Mouse (Mus musculus): ENCODE data around the gene Wwox.
A peak's percentile ranks its signal among the peaks of the same experiment; 100 is the strongest.

The Wwox gene

DNA sequence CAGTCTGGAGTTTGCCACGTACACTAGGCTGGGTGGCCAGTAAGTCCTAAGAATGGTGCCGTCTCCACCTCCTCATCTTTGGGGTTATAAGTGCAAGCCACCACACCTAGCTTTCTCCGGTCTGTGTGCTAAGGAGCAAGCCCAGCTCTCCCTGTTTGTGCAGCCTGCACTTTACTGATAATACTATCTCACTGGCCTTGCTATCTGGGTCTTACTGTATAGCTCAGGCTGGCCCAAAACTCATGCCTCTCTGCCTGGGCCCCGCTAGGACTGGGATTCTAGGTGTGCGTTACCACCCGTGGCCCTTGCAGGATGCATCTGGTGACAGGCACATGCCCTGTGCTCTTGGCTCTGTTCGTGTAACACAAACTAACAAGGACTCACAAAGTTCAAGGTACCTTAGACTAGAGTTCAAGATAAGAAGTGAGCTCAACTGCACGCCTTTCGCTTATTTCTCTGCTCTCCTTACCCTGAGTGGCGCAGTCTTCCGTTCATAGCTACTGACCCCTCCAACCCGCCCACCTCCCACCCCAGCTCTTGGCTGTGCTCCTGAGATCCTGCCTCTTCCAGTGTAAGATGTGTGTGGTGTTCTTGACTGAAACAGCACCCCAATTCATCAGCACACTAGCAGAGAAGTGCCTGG is 618.9 kb downstream of the Wwox start:
- no peak for DNase-seq

DNA sequence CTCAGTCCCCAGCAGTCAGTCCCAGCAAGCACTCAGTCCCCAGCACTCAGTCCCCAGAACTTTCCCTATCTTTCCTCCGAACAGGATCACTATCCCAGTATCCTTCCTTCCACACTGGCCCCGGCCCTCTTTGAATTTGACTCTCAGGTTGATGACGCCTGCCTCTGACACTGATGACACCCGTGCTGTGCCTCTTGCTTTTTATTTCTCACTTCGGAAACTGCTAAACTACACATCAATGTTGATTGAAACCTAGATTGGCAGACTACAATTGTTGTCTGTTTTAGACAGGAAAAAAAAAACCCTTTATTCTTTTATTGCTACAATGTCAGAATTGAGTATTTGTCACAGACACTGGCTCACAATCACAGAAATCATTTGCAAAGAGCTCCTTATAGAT is 624.2 kb downstream of the Wwox start:
- DNase-seq = no peak

DNA sequence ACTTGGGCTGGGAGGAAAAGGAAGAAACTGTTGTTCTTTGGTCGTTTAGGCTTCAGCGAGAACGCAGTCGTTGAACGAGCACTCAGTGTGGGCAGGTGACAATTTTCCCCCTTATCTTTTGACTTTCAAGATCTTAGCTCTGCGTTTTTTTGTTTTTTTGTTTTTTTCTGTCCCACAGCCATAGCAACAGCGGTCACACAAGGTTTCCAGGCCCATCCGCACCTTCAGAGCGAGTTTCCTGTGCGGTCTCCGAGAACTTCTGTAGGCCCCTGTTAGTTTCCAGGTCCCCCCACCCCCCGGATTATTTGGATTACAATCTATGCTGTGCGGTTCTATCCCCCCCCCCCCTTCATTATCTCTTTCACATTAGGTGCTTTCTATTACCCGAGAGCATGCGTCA is 625.2 kb downstream of the Wwox start:
- DNase-seq = no peak

DNA sequence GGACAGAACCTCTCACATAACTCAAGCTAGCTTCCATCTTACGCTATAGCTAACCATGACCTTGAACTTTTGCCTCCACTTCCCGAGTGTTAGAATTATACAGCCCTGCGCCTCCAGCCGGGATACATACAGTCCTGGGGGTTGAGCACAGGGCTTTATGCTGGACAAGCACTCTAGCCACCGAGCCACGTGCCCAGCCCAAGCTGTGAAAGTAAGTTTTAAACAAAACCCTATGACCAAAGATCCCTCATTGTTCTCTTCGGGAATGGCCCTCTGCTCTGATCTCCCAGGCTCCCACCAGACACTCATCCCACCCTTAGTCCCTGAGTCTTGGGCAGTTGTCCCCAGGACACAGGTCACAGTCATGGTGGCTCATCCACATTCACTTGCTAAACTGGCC is 625.9 kb downstream of the Wwox start:
- DNase-seq = no peak

DNA sequence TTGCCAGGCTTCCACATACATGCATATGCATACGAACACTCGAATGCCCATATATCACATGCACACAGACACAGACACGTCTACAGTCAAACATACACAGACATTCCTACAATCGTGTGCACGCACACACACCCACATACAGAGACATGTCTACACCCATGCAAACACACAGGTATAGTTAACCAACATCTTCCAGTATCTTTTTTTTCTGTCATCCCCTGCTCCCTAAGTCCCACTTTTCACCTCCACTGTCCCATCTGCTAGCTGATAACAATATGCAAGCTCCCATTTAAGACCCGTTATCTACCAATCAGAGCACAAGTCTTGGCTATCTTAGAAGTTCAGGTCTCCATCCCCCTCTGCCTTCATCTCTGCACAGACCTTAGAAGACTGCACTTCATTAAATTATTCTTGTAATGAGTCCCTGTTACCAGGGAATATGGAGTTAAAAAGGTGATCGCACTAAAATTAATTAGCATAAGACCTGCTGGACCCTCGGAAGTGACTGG is 627.1 kb downstream of the Wwox start:
- no peak for DNase-seq

DNA sequence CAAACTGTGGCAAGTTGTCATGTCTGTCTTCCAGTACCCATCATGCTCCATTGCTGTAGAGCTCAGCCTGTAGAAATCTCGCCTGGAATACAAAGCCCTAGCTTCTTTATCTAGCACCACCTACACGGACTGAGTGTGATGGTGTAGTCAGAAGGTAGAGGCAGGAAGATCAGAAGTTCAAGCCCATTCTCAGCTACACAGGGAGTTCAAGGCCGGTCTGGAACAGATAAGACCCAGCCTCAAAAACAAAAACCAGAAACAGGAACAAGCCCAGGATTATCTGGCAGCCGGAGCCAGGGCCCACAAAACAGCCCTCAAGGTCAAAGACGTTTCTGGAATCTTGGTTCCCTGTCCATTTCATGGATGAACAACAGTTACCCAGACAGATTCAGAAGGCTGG is 629.3 kb downstream of the Wwox start:
- no peak for DNase-seq

DNA sequence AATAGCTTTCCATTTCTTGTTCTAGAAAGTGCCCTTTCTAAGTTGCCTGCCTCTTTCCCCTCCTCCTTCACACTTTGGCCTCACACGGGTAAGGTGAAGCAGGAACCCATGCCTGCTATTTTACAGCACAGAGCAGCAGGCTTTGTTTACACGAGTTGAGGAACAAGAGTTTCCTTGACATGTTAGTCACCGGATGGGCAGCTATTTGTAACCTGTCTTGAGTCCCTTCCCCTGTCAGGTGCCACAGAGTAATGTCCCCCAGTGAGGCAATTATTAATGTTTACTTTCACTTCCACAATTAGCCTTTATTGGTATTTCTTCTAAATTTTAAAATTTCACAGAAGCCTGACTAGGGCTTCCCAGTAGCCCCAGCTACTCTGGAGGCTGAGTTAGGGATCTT is 630.8 kb downstream of the Wwox start:
- DNase-seq = no peak

DNA sequence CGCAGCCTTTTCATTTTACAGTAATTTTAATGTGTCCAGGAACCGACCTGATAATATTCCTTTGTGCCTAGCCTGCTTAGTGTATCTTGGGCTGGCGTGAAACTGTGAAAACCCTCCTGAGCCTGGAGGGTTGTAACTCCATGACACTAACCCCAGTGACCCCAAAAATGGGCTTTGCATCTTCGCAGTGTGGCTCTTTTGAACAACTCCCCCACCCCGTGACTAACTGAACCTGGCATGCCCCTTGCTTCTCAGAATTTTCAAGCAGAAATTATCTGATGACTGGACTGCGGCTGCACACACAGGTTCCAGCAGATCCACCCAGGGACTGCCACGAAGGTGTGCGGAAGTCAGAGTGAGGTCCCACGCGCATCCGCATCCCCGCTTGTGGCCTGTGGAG is 631.8 kb downstream of the Wwox start:
- no peak for DNase-seq

DNA sequence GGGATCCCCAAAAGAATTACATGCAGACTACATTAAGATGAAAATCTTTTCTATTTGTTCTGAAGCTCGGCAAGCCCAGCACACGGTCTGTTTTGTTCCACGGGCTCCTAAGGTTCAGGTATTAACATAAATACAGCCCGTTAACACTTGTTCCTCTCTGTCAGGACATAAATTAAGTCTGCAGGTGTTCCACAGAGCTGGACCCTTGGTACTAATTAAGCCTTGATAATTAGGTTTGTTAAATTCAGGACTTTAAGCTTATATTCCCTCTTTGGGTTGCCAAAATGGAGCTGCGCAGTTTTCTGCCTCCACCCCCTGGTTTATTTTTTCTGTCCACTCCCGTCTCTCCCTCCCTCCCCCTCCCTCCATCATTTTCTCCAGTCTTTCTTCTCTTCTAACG is 638.8 kb downstream of the Wwox start:
- DNase-seq = no peak

DNA sequence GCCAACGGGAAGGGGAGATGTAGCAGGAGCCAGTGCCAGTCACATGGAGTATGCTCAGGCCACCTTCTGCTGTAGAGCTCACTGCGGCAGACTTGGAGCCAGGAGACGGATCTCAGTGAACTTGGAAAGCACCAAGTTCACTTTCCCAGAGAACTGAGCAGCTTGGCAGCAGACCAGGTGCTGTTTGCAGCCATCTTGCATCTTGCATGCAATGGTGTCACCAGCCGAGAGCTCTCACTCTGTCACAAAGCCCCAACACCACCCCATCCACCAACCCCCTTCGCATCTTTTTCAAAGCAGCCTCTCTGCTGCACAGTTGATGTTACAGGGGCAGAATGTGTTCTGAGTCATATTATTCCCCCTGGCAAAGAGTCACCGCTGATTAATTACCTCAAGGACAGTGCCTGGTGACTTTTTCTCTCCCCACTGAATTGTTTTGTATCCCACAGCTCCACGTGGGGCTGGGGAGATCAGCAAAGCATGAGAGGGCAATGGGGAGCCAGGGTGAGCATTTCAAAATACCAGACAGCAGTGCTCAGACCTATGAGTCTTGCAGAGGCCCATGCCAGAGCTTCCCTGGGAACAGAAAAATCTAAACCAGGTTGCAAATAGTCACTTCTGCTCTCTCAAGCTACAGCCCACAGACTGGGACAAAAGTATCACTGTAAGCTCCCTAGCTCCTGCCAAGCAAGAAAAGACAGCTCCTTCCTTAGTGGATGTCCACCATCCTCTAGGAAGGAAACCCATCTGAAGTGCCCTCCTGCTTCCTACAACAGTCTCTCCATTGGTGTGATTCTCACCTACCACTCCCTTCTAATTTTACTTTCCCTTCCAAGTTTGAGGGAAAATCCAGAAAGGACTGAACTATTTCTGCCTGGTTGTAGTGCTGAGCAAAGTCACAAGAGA is 642.1 kb downstream of the Wwox start:
- peak; percentile 9 for DNase-seq

DNA sequence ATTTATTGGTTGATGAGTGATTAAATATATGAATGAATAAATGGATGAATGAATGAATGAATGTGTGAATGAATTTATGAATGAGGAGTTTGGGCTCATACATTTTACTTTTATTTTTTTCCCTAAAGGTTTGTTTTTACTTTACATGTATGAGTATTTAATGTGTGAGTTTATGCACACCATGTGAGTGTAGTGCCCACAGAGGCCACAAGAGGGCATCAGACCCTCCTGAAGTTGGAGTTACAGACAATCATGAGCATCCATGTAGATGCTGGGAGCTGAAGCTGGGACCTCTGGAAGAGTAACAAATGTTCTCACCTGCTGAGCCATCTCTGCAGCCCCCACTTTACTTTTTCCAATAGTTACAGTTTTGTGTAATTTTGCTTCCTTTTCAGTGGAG is 648.7 kb downstream of the Wwox start:
- no peak for DNase-seq

DNA sequence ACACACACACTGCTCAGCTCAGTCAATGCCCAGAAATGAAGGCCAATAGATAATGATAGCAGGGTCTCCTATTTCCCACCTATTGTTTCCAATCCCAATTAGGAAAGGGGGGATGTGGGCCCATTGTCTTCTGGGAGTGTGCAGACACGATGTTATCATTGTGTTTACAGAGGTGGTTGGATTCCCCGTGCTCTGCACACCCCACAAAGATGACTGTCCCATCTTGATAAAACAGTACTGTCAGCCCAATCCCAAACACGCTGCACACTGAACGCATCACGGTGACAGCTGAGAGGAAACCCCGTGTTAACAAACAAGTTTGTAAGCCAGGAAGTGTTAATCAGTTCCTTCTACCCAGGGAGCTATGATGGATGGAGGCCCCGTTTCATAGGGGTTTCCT is 650.3 kb downstream of the Wwox start:
- no peak for DNase-seq

DNA sequence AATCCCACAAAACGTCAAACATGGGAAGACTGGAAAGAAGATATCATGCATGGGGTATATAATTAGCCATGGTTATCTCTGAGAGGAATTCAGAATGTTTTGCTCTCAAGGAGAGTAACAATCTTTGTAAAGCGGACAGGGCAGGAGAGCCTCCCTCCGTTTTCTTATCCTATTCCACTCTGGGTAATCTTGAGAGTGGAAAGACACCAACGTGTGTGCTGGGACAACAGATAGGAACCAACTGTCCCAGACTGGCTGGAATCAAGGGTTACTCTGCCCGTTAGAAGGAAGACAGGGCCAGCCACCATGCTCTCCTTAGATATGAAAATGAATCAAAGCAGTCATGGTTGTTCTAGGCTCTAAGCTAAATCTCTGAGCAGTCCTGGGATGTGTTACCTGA is 650.7 kb downstream of the Wwox start:
- no peak for DNase-seq

DNA sequence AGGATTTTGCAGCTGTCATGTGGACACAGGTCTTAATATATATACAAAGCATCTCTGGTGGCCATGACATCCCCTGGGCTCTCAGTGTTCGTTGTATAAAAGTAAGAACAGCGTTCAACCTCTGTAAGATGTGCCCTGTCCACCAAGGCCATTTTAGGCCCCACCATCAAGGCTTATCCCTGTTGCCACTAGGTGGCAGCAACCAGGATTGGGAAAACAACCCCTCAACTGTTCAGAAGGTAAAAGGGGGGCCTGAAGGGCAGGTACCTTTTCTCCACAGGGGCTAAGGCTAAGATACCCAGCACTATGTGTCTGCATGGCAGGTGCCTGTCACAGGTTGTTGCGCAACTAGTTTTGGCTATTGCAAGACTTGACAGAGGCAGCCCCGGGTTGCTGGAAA is 656.1 kb downstream of the Wwox start:
- peak; percentile 18 for DNase-seq

DNA sequence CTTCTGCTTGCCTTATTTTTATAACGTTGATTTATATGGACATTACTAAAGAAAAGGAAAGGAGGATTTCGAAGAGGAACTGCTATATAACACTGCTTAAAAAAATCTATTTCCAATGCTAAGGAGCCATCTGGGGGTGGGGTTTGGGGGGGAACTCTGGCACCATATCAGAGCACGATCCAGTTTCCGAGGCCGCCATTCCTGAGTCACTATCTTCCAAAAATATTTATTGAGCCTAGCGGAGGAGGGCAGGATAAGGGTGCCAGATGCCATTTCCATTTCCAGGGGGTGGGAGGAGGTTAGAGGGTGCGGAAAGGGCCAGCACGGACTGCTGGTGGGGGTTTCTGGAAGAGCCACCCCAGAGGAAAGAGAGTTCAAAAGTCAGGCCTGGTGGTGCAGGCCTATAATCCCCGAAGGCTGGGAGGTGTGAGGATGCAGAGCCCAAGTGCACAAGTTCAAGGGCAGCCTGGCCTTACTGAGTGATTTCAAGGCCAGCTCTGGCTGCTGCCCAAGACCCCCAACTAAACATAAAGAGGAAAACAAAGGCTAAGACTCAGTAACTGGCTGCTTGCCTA is 658.6 kb downstream of the Wwox start:
- DNase-seq = no peak

DNA sequence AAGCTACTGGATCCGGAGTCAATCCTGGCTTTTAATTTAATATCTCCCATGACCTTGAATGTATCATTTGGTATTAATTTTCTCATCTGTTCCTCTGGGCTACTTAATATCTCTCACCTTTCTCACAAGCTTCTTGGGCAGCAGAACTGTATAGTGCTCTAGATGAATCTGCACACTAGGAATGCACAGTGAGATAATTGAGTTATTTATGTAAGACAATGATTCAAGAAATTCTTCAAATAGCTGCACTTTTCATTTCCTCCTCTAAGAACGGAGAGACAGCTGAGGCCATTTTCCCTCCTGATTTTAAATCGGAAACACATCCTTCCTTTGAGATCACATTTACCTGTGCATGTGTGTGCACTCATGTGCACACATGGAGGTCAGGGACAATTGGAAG is 669.9 kb downstream of the Wwox start:
- no peak for DNase-seq

DNA sequence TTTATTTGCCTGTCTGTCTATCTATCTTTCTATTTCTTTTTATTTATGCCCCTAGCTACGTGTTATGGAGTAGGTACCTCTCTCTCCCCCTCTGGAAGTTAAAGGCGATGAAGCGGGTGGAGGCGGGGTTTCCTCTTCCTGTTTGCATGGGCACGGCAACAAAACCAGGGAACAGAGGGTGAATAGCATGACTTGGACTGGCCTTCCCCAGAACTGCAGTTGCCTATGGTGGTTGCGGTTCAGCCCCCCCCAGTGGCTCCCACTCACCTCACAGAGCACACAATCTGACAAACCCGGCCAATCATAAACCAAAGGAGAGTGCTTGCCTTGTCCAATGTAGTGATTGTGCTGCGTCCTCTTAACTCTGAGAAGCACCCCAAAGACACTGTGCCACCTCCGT is 671.0 kb downstream of the Wwox start:
- no peak for DNase-seq

DNA sequence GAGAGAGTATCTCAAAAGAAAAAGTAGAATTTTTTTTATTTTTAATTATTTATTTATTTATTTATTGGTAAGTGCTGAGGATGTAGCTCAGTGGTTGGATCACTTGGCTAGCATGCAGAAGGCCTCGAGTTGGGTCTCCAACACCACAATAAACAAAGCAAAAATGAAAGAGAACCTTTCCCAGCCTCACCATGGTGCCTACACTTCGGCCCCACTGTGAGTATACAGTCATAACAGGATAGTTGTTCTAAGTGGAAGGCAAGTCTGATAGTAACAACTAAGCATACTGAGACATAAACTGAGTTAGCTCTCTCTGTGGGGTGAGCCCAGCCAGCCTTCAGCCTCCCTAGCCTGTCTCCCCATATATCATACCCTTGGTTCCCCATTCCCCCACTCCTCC is 672.6 kb downstream of the Wwox start:
- DNase-seq = no peak

DNA sequence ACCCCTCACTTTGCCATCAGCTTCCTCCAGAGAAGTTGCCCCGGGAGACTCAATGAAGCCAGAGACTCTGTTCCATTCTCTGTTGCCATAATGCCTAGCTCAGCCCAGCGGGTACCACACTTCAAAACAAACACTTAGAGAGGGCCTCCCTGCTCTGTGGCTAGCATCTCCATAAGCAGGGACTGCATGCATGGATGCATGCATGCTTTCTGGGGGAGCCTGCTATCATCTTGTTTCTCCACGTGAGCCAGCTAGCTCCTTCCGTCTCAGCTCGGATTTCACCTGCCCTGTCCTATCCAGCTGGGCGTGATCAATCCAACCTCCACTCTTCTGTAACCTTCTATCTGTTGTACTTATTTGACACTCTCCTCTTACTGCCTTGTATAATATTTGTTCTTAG is 675.0 kb downstream of the Wwox start:
- DNase-seq = no peak

DNA sequence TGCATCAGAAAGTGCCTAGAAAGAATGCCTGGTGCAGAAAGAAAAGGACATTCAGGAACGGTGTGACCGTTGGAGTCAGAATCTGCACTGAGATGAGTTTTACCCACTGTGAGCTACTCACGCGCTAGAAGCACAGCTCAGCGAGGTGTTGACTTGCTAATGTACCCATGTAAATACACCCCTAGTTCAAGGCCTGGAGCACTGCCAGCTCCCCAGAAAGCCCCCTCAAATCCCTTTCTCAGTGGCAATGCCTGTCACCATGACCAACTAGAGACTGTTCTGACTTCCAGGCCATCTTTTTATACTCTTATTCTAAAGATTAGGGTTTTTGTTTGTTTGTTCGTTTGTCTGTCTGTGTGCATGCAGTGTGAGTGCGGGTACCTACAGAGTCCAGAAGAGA is 686.6 kb downstream of the Wwox start:
- no peak for DNase-seq

DNA sequence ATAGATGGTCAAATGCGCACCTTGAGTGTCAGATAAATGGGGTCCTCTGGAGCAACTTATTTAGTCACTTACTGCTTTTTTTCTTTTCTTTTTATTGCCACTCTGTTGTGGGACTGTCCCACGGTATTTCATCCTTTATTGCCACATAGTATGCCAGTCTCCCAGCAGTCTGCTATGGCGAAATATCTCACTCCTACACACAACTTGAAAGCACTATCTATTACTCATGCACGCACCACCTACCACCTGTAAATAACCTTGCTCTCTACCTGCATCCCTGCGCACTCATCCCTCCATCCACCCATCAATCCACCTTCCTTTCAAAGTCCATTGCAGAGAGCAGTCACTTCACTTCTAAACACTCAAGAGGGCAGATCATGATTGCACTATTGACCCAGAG is 687.2 kb downstream of the Wwox start:
- DNase-seq = no peak

DNA sequence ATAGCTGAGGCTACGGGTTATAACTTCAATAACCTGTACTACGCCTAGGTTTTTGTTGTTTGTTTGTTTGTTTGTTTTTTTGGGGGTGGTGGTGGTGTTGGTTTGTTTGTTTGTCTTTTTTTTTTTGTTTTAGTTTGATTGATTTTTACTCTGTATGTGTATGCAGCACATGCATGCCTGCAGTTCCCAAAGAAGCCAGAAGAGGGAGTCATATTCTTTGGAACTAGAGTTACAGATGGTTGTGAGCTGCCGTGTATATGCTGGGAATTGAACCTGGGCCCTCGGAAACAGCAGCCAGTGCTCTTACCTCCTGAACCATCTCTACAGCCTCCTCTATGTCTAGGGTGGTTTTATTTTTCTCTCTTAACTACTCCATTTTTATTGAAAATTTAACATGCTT is 689.9 kb downstream of the Wwox start:
- DNase-seq = no peak

DNA sequence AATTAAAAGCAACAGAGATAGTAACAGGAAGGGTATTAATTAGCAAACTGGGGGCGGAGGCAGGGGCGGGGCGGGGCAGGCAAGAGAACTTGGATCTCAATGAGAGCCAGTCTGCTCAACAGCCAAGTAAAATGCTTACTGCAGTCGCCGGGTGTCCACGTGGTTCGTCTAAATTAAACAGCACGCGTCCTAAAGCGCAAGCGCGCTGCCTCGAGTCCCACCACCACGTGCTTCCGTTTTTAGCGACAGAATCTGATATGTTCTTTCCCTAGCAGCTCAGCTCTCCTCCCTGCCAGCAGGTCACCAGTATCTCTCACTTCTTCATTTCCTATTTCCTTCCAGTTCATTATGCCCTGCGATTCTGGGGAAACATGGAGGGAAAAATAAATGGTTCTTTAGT is 693.7 kb downstream of the Wwox start:
- DNase-seq = no peak

DNA sequence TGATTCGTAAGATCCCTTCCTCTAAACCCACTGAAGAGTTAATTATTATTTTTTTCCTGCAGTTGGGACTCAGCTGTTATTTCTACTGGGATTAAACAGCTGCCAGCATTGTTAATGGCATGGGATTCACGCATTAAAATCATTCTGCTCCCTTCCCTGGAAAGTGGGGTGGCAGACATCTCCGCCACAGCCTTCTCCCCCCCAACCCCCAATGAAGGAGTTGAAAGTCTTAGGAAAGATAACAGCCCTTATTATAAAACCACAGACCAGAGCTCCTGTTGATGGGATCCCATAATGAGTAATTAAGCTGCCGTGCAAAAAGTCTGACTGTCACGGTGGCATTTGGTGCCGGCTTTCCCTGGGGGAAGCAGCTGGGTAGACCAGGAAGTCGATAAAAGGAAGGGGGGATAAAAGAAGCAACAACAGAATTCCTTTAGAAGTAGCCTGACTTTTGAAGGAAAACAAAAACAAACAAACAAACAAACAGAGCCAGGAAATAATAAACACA is 694.3 kb downstream of the Wwox start:
- no peak for DNase-seq

Data from cerebellum, adult 9-10 months (tissue).